Mouse (Mus musculus): ENCODE data around the gene Sgip1.

DNA sequence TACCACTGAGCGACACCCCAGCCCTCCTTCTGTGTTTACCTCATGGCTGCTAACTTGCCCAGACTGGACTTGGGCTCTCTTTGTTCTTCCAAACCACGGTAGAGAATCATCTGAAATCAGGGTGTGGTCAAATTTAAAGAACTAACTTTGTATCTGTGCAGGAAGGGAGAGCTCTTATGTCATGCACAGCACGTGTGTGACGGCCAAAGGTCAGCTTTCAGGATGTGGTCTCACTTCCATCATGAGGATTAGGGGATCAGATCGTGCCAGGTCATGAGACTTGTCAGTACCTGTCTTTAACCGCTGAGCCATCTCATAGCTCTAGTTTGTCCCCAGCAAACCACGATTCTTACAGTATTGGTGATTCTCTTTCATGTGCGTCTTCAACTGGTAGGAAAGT lies 240.6 kb downstream of the Sgip1 start:
- TF ChIP-seq CTCF (IDR thresholded peaks at IDR 0.05; ENCODE audit: control insufficient read depth, insufficient read depth, insufficient replicate concordance, low read depth, low read length) (no peak), POLR2A (IDR thresholded peaks at IDR 0.05; ENCODE audit: control insufficient read depth, low read depth, low read length) (no peak)

Measured in testis, adult 2 months (tissue).